Mouse (Mus musculus) embryo, embryonic 11.5 days (tissue): ENCODE data around the gene St8sia6.
A peak's percentile ranks its signal among the peaks of the same experiment; 100 is the strongest.
"Not testable (repeated sequence)": the region's sequence is repeated elsewhere in the genome, so short reads cannot be mapped to it uniquely, and the experiment has no call there.

Experiments used
- DNase-seq: peaks from one replicate; pipeline ENCODE4 v3.0.0-alpha.2; 2012; ENCODE audit warnings: low read depth, low spot score

St8sia6 gene

DNA sequence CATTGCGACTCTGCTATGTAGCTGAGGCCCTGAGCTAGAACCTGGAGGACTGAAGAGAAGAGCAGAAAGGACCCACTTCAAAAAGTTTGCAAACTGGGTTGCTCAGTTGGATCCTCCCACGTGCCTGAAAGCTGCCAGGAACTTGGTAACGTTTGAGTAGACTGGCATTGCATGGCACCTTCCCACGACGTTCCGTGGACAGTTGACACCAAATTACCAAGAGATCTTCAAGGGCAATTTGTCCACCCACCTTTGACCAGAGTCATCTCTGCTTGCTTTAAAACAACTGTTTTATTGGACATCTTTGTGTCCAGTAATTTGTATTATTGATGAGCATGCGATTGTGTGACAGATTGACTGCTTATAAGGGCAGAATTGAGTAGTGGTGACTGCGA, at the start of gene St8sia6:
St8sia6 (minus strand) TSS at position 96 of the 395 bp plus-strand sequence.
- DNase-seq = no peak

DNA sequence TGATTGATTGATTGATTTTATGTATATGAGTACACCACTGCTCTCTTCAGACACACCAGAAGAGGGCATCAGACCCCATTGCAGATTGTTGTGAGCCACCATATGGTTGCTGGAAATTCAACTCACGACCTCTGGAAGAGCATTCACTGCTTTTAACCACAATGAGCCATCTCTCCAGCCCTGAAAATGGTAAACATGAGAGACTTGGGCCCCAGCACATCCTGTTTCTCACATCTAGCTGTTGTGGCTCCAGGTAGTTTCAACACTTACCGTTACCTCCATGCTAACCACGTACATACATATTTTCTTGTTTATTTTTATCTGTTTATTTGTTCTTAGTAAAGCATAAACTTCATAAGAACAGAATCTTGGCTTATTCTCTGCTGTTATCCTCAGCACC, 42.4 kb upstream of the St8sia6 start:
- no peak for DNase-seq

DNA sequence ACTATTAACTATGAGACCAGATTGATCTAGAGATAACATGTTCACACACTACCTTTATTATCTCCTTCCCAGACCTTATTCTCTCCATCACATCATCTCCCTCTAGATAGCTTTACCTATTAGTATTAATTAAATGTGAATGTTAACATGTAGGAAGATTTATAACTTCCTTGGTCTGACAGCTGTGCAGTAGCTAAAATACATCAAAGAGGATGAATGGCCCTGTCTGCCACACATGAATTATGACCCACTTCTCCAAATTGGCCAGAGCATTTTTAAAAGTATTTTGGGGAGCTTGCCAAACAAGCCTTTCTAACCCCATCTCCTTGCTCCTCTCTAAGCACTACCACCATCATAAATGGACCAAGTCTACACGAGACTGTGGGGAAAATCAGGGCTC, 41.1 kb upstream of the St8sia6 start:
- no peak for DNase-seq

DNA sequence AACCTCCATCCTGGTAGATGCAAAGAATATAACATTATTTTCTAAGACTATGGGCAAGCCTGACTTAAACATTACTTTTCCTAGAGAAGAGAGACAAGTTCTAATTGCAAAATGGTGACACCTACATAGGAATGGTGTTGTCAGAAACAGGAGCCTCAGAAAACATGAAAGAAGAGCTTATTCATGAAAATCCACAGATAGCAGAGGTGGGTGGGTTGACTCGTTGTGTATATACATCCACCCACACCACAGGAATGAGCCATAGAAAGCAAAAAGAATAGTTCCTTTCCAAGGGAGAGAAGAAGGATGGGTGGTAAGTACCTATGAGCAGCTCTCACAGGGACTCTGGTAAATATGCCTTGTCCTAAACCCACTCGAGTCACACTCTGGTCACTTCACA, 22.8 kb upstream of the St8sia6 start:
- no peak for DNase-seq

DNA sequence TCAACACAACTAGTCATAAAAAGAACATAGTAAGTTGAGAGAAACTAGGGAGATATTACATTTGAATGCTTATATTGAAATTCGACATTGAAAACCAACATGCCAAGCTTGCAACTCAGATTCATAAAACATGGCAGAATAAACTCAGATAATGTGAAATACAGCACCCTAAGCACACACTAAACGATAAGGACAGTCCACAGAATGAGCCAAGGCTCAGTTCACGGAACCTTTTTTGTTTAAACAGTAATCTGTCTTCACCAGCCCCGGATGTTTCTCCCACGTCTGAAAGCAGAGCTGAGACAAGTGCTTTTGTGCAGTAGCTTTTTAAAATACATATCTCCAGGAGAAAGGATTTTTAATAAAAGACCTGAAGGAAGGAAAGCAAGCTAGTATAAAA, 14.7 kb upstream of the St8sia6 start:
- DNase-seq = no peak

DNA sequence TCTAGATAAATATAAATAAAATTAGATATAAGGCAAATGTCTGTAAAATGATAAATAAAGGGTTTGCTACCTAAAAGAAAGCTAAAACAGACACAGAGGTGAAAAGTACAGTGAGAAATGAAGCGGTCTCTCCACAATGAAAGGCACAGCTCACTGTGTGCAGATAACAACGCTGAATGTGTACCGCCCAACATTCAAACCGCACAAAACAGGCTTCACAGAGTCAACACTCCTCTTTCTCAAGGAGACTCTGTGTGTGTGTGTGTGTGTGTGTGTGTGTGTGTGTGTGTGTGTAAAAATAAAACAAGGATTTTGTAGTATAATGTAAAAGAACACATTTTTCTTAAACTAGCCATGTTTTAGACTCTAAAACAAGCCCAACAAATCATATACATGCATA, 14.1 kb upstream of the St8sia6 start:
- no peak for DNase-seq

DNA sequence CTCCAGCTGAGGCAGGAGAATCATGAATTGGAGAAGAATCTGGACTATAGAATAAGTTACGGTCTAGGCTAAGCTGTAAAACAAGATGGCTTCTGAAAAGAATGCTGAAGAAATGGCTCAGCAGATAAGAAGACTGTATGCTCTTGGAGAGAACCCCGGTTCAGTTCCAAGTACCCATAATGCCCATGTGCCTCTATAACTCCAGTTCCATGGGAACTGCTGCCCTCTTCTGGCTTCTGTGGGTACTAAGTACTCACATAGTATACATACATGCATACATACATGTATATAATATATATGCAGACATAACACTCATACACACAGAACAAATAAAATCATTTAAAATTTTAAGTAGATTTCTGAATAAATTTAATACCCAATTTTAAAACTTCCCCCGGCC, 12.3 kb upstream of the St8sia6 start:
- DNase-seq = no peak

DNA sequence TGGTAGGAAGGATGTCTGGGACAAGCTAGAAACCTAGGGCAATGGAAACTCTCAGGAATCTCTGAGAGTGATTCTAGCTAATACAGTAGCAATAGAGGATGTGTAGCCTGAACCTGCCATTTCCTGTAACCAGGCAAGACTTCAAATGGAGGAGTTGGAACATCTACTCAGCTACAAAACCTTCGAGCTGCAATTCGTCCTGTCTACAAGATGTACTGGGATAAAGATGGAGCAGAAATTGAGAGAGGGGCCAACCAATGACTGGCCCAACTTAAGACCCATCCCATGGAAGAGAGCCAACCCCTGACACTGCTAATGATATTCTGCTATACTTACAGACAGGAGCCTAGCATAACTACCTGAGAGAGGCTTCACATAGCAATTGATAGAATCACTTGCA, 6.8 kb upstream of the St8sia6 start:
- DNase-seq = no peak

DNA sequence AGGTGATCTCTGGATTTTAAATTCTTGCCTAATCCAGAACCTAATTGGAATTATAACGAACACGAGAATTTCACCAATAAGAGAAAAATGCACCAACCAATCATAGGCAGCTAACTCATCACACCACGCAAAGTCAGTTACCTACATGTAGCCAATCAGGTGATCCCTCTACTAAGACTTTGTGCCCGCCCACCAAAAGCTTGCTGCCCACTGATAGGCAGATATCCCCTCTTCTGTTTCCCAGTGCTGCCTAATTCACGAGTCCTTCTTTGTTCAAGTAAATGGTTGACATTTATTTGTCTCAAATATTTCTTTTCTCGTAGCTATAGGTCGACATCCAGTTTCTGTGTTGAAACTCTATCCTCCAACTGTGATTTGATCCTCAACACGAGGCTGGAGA, 582 bp upstream of the St8sia6 start:
- no peak for DNase-seq

DNA sequence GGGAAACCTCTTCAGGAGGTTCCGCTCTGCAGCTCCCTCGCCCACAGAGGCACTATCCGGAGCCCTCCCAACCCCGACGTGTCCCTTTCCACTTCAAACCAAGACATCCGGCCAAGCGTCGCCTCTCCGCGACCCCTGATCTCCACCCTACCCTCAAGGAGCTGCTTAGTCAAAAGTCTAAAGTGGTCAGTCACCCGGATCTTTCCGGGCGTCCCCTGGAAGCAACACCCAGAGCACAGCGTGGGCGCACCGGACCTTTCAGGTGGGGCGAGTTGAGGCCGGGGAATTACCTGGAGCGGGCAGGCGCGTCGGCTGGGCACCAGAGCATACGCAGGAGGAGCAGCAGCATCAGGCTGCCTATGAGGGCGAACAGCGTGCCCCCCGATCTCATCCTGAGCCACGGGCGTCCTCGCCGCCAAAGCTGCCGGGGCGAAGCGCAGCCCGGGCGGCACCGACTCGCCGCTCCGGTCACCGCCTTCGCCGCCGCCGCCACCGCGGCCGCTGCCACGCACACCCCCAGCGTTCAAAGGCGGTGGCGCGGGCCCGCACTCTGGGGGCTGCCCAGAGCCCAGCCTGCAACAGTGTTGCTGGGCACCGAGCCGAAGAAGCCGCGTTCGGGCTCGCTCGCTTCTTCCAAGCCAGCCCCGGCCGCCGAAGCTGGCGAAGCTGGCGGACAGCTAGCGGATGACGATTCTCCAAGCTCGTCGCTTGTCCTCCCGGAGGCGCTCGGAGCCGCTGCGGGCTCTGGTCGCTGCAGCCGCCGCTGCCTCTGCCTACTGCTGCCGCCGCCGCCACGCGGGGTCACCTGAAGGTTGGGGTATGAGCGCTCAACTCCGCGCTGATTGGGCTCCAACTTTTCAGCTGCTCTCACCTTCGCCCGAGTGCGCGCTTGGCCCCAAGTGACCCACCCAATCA, 553 bp downstream of the St8sia6 start:
- peak; percentile 30 for DNase-seq

DNA sequence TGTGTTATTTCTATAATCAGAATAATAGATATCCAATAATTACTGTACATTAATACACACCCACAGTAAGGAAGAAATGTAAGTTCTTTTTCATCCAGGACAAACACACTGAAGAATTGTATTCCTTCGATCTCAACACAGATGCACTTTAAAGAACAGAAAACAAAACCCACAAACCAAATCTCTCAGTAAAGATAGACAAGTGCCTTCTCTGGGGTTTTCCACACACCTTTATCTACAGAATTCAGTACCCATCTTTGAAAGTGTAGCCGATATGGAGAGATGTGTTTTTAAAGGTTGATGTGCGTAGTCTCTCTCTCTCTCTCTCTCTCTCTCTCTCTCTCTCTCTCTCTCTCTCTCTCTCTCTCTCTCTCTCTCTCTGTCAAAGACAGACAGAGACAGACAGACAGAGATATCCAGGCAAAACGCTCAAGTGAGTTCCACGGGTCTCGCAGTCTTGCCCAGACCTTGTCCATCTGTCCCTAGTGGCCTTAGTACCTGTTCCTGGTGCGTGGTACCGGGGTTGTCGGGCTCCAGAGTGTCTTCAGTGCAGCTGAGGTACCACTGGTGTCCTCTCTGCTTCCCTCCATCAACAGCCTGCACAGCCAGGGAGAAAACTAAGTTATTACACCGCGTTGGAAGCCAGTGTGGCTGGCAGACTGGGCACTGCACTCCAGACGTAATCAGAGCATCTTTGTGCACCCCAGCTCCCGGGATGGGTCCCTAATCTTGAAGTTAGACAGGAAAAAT, 1.4 kb downstream of the St8sia6 start:
- DNase-seq = no peak

DNA sequence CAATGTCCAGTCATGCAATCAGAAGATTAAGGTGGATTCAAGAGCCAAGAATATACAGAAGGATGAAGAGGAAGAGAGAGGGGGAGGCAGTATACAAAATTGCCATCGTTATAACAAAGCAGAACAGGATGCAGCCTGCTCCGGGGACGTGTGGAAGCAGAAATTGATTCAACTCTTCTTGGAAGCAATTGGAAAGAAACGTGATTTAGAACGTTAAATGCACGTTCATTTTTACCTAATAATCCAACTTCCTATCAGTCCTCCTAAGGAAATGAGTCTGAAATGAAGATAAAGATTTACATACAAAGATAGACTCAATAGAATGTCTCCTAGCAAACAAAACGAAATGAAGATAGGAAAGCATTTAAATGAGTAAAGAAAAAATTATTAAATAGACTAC, 2.3 kb downstream of the St8sia6 start:
- DNase-seq = no peak

DNA sequence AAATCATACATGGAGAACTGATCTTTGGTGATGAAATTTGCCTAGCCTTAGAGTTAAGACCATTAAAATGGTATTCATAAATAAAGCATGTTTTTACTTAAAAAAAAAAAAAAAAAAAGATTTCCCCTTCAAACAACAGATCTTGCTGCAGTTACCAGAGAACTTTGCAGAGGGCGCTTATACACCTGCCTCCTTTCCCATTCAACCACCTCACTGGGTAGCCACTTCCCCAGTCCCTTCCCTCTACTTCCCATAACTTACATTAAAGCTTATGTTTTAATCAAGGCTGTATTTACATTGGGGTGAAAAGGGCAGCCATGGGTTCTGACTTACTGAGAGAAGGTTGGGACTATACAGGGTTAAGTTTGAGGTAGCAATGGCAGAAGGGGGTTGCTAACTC, 4.5 kb downstream of the St8sia6 start:
- DNase-seq = no peak

DNA sequence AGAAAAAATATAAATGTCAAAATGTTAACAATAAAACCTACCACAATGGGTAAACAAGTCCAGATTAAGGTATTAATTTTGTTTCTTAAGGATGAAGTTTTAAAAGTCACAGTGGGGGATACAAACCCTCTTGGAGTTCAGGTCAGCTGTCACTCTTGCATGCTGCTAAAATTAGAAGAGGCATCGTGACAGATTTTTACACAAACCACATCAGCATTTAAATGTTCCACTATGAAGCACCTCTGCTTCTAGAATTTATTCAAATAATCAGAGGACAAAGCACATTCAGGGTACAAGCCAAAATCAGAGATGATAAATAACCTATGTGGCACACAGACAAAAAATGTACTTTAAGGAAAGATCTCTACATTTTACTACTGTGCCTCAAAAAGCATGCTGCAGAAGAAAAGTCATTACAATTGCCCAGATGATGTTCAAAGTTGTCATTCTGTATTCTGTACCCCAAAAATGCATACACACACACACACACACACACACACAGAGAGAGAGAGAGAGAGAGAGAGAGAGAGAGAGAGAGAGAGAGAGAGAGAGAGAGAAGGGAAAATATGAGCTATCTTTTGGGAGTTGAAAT, 7.2 kb downstream of the St8sia6 start:
- DNase-seq = no peak

DNA sequence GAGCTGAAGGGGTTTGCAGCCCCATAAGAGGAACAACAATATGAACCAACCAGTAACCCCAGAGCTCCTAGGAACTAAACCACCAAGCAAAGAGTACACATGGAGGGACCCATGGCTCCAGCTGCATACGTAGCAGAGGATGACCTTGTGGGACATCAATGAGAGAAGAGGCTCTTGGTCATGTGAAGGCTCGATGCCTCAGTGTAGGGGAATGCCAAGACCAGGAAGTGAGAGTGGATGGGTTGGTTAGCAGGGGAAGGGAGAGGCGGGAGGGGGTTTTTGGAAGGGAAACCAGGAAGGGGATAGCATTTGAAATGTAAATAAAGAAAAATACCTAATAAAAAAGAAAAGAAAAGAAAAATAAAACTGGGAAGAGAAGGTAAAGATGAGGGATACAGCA, 7.9 kb downstream of the St8sia6 start:
- DNase-seq = not testable (repeated sequence)

DNA sequence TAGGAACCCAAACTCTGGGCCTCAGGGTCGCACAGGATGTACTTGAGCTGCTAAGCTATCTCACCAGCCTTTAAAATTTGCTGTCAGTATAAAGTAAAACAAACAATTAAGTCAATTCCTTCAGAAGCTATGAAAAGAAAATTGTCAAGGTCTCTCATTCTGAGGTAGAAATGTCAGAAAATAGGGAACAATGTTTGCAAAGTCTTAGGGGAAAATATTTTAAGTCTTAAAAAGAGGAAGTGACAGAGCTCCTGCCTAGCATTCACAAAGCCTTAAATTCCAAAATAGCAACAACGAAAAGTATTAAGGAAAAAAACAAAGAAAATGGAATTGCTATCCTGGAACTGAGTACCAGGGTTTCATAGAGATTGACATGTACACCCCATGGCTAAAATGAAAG, 8.6 kb downstream of the St8sia6 start:
- DNase-seq = no peak

DNA sequence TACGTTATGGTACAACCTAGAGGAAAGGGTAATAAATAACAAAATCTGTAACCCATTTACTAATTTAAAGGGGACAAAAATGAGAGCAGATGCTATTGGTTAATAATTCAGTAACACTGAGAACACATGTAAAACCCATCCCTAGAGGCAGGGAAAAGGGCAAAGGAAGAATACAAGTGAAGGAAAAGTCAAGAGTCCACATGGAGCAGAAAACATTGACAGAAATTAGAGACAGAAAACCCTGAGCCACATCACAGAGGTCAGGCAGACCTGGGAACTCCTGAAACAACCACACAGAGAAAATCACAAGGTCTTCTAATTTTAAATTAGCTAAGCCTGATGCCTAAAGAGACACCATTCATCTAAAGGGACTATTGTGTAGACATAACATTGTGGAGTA, 9.4 kb downstream of the St8sia6 start:
- no peak for DNase-seq

DNA sequence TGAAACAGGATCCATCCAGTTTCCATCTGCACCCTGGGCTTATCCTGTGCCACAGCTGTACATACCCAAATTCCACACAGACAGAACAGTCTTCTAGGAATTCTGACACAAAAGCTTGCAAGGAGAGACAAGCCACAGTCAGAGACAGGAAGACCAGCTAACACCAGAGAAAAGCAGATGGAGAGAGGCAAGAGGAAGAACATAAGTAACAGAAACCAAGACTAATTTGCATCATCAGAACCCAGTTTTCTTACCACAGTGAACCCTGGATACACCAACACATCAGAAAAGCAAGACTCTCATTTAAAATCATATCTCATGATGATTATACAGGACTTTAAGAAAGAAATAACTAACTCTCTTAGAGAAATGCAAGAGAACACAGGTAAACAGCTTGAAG, 16.8 kb downstream of the St8sia6 start:
- no peak for DNase-seq

DNA sequence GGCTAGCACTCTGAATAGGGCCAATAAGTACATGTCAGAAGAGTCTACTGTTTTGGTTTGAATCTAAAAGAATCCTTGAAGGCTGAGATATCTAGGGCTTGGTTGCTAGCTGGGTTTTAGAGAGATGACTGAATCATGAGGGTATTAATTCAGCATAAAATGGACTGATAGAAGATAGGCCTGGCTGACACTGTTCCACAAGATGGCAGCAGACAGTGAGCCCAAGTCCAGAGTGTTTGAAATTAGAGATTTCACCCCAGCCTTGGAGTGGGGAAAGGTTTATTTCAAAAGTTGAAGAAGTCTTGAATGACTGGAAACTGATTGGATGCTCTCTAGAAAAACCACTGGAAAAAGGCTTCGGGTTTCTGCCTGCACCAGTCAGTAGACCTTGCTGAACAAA, 17.4 kb downstream of the St8sia6 start:
- no peak for DNase-seq

DNA sequence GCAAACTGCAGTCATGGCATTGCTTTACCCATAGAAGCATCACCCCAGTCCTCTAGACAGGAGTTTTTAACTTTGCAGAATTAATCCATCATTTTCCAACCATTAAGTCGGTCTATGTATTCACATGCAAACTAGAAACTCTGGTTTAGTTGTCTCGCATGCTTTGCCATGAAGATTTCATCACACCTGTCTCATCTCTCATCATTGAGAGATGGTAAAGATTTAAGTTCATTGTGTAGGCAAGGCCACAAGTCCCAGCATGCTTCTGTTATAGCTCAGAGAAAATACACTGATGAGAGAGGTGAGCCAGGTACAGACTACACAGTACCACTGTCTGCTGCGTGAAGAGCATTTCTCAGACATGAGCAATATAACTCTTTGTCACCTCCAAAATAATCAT, 18.8 kb downstream of the St8sia6 start:
- no peak for DNase-seq

DNA sequence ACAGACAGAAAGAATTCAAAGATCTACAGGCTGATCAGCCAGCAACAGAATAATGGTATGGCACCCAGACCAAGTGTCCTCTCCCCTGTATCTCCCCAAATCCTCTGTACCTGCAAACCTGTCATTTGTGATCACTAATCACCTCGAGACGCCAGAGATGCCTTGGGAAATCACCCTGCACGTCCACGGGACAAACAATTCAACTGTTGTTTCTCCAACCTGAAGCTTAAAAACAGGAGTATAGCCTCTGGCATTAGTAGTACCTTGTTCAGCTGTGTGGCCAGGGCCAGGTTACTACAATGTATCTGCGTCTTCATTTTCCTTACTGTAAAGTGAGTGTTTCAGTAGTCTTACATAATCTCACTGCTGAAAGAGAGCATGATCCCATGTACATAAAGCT, 25.3 kb downstream of the St8sia6 start:
- no peak for DNase-seq

DNA sequence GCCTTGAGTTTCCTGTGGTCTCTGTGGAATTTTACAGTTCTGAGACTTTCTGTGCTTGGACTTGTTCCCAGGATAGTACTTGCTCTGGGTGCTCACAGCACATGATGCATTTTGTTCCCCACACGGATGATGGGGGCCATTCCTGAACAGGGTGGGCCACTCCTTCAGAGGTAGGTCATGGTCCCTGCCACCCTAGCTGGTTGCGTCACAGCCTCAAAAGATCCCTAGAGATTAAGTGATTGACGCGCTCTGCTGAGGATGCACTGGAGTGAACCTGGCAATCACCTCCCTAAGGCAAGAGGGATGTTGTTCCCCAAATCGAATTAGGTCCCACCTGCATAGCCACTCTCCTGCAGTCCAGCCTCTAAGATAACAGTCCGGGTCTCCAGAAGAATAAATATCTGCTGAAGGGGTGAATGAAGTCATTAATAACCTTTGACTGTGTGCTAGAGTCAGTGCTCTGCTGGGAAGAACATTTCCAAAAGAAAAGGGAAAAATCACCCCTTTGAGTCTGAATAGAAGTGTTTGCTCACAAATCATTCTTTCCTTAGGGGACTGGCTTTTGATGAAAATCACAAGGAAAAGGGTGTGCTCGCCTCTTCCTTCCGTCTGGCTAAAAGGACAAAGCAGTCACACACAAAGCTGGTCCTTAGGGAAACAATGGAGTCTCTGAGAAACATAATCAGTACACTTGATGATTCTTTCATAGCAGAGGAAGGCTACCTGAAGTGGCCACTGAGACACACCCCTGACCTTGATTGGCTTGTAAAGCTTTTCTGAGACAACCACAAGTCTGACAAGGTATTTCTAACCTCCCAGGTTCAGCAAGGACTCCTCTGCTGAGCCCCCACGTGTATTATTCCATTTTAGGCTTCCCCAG, 26.1 kb downstream of the St8sia6 start:
- no peak for DNase-seq
